Mouse (Mus musculus): ENCODE measurements around the gene Btbd9.
A peak's percentile ranks its signal among the peaks of the same experiment; 100 is the strongest.

- TF ChIP-seq CTCF (IDR thresholded peaks at IDR 0.05; ENCODE audit: borderline replicate concordance, insufficient read depth, low read depth, low read length) (peak; percentile 35; the same call in 1 of the 2 replicates), POLR2A (IDR thresholded peaks at IDR 0.05; ENCODE audit: borderline replicate concordance, insufficient read depth, low read length) (no peak)
Measured at GRCm38 (mm10) chr17:30301338-30301737, 274.9 kb downstream of the Btbd9 start.
